Mouse (Mus musculus) heart, postnatal 0 days (tissue): ENCODE measurements around the gene Ccdc124. TPM values are rescaled to one million over a fixed set of nuclear protein-coding genes. Genes with fewer than 3 reads are reported as not detected.
A peak's percentile ranks its signal among the peaks of the same experiment; 100 is the strongest.

Source experiments
- ATAC-seq: fragments of 200-750 bp; cut with Nextera tagmentation; 2 replicates; pipeline ENCODE4 v1.8.0; 2017; ENCODE audit warnings: low read depth, moderate number of reproducible peaks, moderate library complexity; ENCODE audit not compliant: insufficient read depth
- DNase-seq: peaks from one replicate; pipeline ENCODE4 v3.0.0-alpha.2; 2016; ENCODE audit warnings: low spot score
- H3K27ac ChIP-seq: fragments of 300-500 bp; sonication (generic); 2 replicates; pipeline ENCODE4 v1.5.1; 2014; ENCODE audit warnings: low read depth, mild to moderate bottlenecking
- H3K27me3 ChIP-seq: fragments of 300-500 bp; sonication (generic); 2 replicates; pipeline ENCODE4 v1.6.1; 2014; ENCODE audit warnings: low read length, mixed read lengths; ENCODE audit not compliant: control insufficient read depth, insufficient read depth
- H3K36me3 ChIP-seq: fragments of 300-500 bp; sonication (generic); replicated peaks from 2 replicates; pipeline ENCODE4 v1.6.1; 2014; ENCODE audit warnings: low read length, mixed read lengths; ENCODE audit not compliant: control insufficient read depth, insufficient read depth
- H3K4me1 ChIP-seq: fragments of 300-500 bp; sonication (generic); 2 replicates; pipeline ENCODE4 v1.6.1; 2014; ENCODE audit warnings: antibody characterized with exemption; ENCODE audit not compliant: control insufficient read depth, insufficient read depth
- H3K4me2 ChIP-seq: fragments of 300-500 bp; sonication (generic); 2 replicates; pipeline ENCODE4 v1.6.1; 2014; ENCODE audit warnings: low read depth, mild to moderate bottlenecking, low read length, moderate library complexity
- H3K4me3 ChIP-seq: fragments of 300-500 bp; sonication (generic); 2 replicates; pipeline ENCODE4 v1.5.1; 2014; ENCODE audit warnings: low read depth, low read length
- H3K9ac ChIP-seq: fragments of 300-500 bp; sonication (generic); replicated peaks from 2 replicates; pipeline ENCODE4 v1.6.1; 2014; ENCODE audit warnings: low read depth, low read length, mixed read lengths
- H3K9me3 ChIP-seq: fragments of 300-500 bp; sonication (generic); replicated peaks from 2 replicates; pipeline ENCODE4 v1.6.1; 2016; ENCODE audit warnings: low read length; ENCODE audit not compliant: control insufficient read depth
- CTCF ChIP-seq: IDR thresholded peaks from 2 replicates; pipeline ENCODE4 v1.5.1; 2016; ENCODE audit warnings: antibody characterized with exemption, control low read depth, low read depth
- EP300 ChIP-seq: IDR thresholded peaks from 2 replicates; pipeline ENCODE4 v1.6.1; 2016; ENCODE audit warnings: antibody characterized with exemption, low read depth
- WGBS: fragments of 180-500 bp; shearing (Covaris S2); extraction: QIAGEN DNeasy Blood & Tissue Kit; methylation state at CpG from one replicate; pipeline ENCODE4 v1.1.7; 2014; 5-methylcytosine and 5-hydroxymethylcytosine counted together
- polyA plus RNA-seq: library from polyadenylated mRNA; unstranded; fragments of >200 nt; fragmentation: Nextera tagmentation; extraction: Ambion mirVana; gene quantifications from 2 replicates; pipeline ENCODE4 v1.2.1, GENCODE M21; 2015
- total RNA-seq: library from RNA; depleted of rRNA; stranded (reverse); fragments of >200 nt; gene quantifications from 2 replicates; pipeline ENCODE4 v1.2.3, GENCODE M21; 2014; ENCODE audit warnings: low replicate concordance

Ccdc124 gene
- total and polyA plus RNA-seq, 2 experiments from 2014 or later, result 12.6 to 77.9 TPM

GRCm38 (mm10) chr8:70872643-70873363 is 932 bp downstream of the Ccdc124 start:
- Histone ChIP-seq H3K4me3 (peak overlapping the region; percentile 94), H3K36me3 (peaks cover 6% of the 10 kb centered on the region; the same call in 1 of the 2 replicates), H3K4me1 (no peaks in the 10 kb centered on the region), H3K4me2 (peak overlapping the region; percentile 83), H3K9ac (peak overlapping the region; percentile 82), H3K27me3 (no peaks in the 10 kb centered on the region), H3K9me3 (no peaks in the 10 kb centered on the region), H3K27ac (peak overlapping the region; percentile 79)
- TF ChIP-seq EP300 (no peak), CTCF (no peak)
- ATAC-seq, result no peak
- WGBS, result 3% methylated on average over 31 of the region's 31 CpGs
- DNase-seq, result no peak

- Histone ChIP-seq H3K4me2 (no peak overlapping the region), H3K4me3 (no peak overlapping the region), H3K9me3 (no peaks in the 10 kb centered on the region), H3K9ac (no peak overlapping the region), H3K27ac (no peak overlapping the region), H3K36me3 (peaks cover 6% of the 10 kb centered on the region; the same call in 1 of the 2 replicates), H3K27me3 (no peaks in the 10 kb centered on the region), H3K4me1 (no peaks in the 10 kb centered on the region)
- TF ChIP-seq EP300 (no peak), CTCF (no peak)
- no peak for ATAC-seq
- WGBS, result 77% methylated on average over 5 of the region's 5 CpGs
- no peak for DNase-seq
These were observed 2.4 kb downstream of the Ccdc124 start for GRCm38 (mm10) chr8:70871195-70871807.

- no peak overlapping the region for H3K4me2 ChIP-seq
- WGBS, result 45% methylated on average over 16 of the region's 16 CpGs
- no peak overlapping the region for H3K9ac ChIP-seq
These were observed 4.1 kb downstream of the Ccdc124 start for GRCm38 (mm10) chr8:70869601-70870041.

GRCm38 (mm10) chr8:70869199-70869571 is 4.5 kb downstream of the Ccdc124 start:
- peaks cover 6% of the 10 kb centered on the region; the same call in 1 of the 2 replicates for H3K36me3 ChIP-seq
- WGBS, result 52% methylated on average over 5 of the region's 5 CpGs
- H3K27me3 ChIP-seq, result no peaks in the 10 kb centered on the region
- peaks cover 10% of the 10 kb centered on the region; the same call in 1 of the 2 replicates for H3K4me1 ChIP-seq
- no peak for DNase-seq
- no peaks in the 10 kb centered on the region for H3K9me3 ChIP-seq
- no peak overlapping the region for H3K9ac ChIP-seq
- no peak overlapping the region for H3K27ac ChIP-seq
- H3K4me2 ChIP-seq, result no peak overlapping the region
- no peak for TF ChIP-seq EP300
- no peak for TF ChIP-seq CTCF
- ATAC-seq, result no peak
- no peak overlapping the region for H3K4me3 ChIP-seq

More at GRCm38 (mm10) chr8:70869601-70870041, 4.1 kb downstream of the Ccdc124 start:
- Histone ChIP-seq H3K9me3 (no peaks in the 10 kb centered on the region), H3K36me3 (peaks cover 6% of the 10 kb centered on the region; the same call in 1 of the 2 replicates), H3K4me1 (peaks cover 6% of the 10 kb centered on the region; the same call in 1 of the 2 replicates), H3K4me3 (no peak overlapping the region), H3K27ac (no peak overlapping the region), H3K27me3 (no peaks in the 10 kb centered on the region)
- peak; percentile 75 for DNase-seq
- 0 out of 2 replicates have a peak, but pooled peaks have one; percentile 13 for ATAC-seq
- TF ChIP-seq EP300, result no peak
- peak; percentile 91 for TF ChIP-seq CTCF

GRCm38 (mm10) chr8:70868559-70869198 is 5.1 kb downstream of the Ccdc124 start:
- H3K4me3 ChIP-seq, result no peak overlapping the region
- DNase-seq (no peak), ATAC-seq (no peak)
- no peak overlapping the region for H3K4me2 ChIP-seq
- H3K9ac ChIP-seq, result no peak overlapping the region
- H3K9me3 ChIP-seq, result no peaks in the 10 kb centered on the region
- TF ChIP-seq CTCF (no peak), EP300 (no peak)
- 0 out of 2 replicates have a peak, but pooled peaks cover 1% of the 10 kb centered on the region for H3K27me3 ChIP-seq
- H3K36me3 ChIP-seq, result peaks cover 6% of the 10 kb centered on the region; the same call in 1 of the 2 replicates
- H3K27ac ChIP-seq, result no peak overlapping the region
- WGBS, result 48% methylated on average over 39 of the region's 40 CpGs
- peaks cover 12% of the 10 kb centered on the region; the same call in 1 of the 2 replicates for H3K4me1 ChIP-seq
